Mouse (Mus musculus) gastrocnemius, adult 2 months (tissue): ENCODE data around the gene Gm9639. TPM values are rescaled to one million over a fixed set of nuclear protein-coding genes. Genes with fewer than 3 reads are reported as not detected.
"Not testable (repeated sequence)": the region's sequence is repeated elsewhere in the genome, so short reads cannot be mapped to it uniquely, and the experiment has no call there.

Experiments
- DNase-seq: peaks from one replicate; pipeline ENCODE4 v3.0.0; 2022
- H3K27ac ChIP-seq: fragments of 200-600 bp; 2 replicates; pipeline ENCODE4 v1.8.1; 2022; ENCODE audit warnings: mild to moderate bottlenecking
- H3K4me3 ChIP-seq: fragments of 200-600 bp; 2 replicates; pipeline ENCODE4 v1.8.1; 2022; ENCODE audit warnings: mild to moderate bottlenecking, moderate library complexity
- CTCF ChIP-seq: fragments of 200-600 bp; IDR thresholded peaks from 2 replicates; pipeline ENCODE4 v1.8.1; 2022; ENCODE audit warnings: antibody characterized with exemption, mild to moderate bottlenecking, moderate library complexity
- intact Hi-C: fragments of 180-260 bp; cut with DNase I; formaldehyde crosslinking; loops from one replicate; pipeline ENCODE4 v1.15.1; 2025
- total RNA-seq, 2 experiments: library from RNA; stranded (reverse); gene quantifications; 2 replicates each; pipeline ENCODE4 v1.2.3; 2021

Gene Gm9639
- total RNA-seq, 2 experiments from 2014 or later, result not detected

DNA sequence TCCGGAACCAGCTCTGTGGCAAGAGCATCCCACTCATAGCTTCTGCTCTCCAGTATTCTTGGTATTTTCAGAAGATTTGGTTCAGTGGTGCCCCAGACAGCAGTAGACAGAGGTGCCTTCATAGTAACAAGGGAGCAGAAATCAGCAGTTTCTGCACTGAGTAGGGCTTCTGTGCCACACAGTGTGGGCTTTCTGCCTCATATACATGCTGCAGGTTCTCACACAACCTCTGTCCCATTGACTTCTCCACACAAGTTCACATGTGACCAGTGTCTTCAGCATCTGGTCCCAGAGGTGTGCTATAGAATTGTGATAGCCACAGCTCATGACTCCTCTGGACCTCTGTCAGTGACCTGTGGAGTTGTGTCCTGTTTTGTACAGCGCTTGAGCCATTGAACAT is 6.3 kb downstream of the Gm9639 start:
- Histone ChIP-seq H3K4me3 (no peak overlapping the region), H3K27ac (no peak overlapping the region)
- TF ChIP-seq CTCF, result no peak
- intact Hi-C loops, result no loop called here
- no peak for DNase-seq

GRCm38 (mm10) chr10:77787876-77788275 is 7.0 kb downstream of the Gm9639 start, which contains the start of gene Gm7137:
TSS of gene Gm7137 (minus strand) at chr10:77788200.
- DNase-seq, H3K4me3 ChIP-seq, intact Hi-C loops, H3K27ac ChIP-seq: not testable (repeated sequence)

DNA sequence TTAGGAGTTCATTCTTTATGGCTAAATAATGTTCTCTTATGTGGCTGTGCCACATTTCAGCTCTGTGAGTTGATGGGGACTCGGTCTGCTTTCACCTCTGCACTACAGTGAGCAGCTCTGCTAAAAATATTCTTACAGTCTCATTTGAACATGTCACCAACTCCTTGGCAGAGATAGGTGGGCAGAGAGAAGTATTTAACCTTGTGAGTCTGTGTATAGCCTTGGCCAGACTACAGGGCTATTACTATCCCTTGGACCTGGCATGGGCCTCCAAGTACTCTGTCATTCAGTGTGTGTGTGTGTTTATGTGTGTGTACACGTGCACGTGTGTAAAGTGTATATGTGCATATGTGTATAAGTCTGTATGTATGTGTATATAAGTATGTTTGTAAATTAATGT is 11.5 kb downstream of the Gm9639 start:
- H3K27ac ChIP-seq, intact Hi-C loops, H3K4me3 ChIP-seq, DNase-seq: not testable (repeated sequence)

- intact Hi-C loops, DNase-seq, H3K4me3 ChIP-seq, H3K27ac ChIP-seq: not testable (repeated sequence)
These were observed 12.4 kb downstream of the Gm9639 start, which contains the start of gene Gm3250 for GRCm38 (mm10) chr10:77782442-77782841. TSS of gene Gm3250 (minus strand) at chr10:77782542.

DNA sequence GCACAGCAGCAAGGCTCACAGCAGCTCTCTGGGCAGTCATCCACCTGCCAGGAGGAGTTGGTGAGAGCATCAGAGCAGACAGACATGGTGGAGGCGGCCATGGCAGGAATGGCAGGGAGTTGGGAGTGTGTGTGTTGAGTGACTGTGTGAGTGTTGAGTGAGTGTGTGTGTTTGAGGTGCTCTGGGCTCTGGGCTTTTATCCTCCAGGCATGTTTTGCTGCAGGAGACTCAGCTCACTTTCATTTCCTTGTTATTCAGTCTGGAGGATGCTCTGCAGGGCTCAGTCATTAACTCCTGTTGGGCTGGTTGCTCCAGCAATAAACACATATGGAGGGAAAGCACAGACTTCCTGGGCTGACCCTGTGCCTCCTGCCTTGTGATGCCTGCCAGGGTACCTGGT is 18.0 kb downstream of the Gm9639 start, which contains the start of gene Gm7138:
Gene Gm7138 (minus strand): TSS at position 101 of the 400 bp plus-strand sequence.
- H3K27ac ChIP-seq, intact Hi-C loops, H3K4me3 ChIP-seq, DNase-seq: not testable (repeated sequence)

GRCm38 (mm10) chr10:77772142-77772541 is 22.7 kb downstream of the Gm9639 start:
- H3K4me3 ChIP-seq, DNase-seq, intact Hi-C loops, H3K27ac ChIP-seq: not testable (repeated sequence)

DNA sequence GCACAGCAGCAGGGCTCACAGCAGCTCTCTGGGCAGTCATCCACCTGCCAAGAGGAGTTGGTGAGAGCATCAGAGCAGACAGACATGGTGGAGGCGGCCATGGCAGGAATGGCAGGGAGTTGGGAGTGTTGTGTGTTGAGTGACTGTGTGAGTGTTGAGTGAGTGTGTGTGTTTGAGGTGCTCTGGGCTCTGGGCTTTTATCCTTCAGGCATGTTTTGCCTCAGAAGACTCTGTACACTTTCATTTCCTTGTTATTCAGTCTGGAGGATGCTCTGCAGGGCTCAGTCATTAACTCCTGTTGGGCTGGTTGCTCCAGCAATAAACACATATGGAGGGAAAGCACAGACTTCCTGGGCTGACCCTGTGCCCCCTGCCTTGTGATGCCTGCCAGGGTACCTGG is 23.7 kb downstream of the Gm9639 start, which contains the start of gene Gm3238:
Gene Gm3238 (minus strand): TSS at position 101 of the 400 bp plus-strand sequence.
- intact Hi-C loops, H3K27ac ChIP-seq, H3K4me3 ChIP-seq, DNase-seq: not testable (repeated sequence)

DNA sequence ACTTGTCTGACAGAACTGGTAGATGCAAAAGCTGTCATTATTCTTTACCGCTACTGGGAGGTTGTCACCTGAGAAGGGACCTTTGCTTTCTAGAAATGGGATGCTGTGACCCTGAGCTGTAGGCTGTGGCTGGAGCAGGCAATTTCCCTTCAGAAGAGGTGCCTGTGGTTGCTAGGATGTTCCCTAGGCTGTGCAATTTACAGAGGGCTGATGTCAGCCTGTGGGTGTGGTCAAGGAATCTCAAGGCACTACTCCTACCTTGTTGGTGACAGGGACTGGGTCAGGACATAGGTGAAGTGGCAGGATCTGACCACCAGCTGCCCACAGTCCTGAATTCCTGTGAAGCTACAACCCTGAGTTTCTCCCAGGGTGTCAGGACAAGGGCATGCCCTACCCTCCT is 25.1 kb downstream of the Gm9639 start:
- intact Hi-C loops, result no loop called here
- TF ChIP-seq CTCF, result no peak
- Histone ChIP-seq H3K4me3 (no peak overlapping the region), H3K27ac (no peak overlapping the region)
- DNase-seq, result no peak

DNA sequence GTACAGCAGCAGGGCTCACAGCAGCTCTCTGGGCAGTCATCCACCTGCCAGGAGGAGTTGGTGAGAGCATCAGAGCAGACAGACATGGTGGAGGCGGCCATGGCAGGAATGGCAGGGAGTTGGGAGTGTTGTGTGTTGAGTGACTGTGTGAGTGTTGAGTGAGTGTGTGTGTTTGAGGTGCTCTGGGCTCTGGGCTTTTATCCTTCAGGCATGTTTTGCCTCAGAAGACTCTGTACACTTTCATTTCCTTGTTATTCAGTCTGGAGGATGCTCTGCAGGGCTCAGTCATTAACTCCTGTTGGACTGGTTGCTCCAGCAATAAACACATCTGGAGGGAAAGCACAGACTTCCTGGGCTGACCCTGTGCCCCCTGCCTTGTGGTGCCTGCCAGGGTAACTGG is 35.3 kb downstream of the Gm9639 start, which contains the start of gene Gm3233:
Gene Gm3233 (minus strand): TSS at position 101 of the 400 bp plus-strand sequence.
- H3K4me3 ChIP-seq, H3K27ac ChIP-seq, DNase-seq, intact Hi-C loops: not testable (repeated sequence)

DNA sequence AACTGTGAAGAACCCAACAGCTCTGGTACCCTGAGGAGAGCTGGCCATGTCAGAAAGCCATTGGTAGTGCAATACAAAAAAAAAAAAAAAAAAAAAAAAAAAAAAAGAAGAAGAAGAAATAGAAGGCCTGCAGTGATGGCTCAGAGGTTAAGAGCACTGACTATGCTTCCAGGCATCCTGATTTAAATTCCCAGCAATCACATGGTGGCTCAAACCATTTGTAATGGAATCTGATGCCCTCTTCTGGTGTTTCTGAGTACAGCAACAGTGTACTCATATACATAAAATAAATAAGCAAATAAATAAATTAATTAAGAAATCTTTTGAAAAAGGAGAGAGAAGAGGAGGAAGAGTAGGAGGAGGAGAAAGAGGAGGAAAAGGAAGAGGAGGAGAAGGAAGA is 41.4 kb downstream of the Gm9639 start:
- intact Hi-C loops, result no loop called here
- H3K4me3 ChIP-seq, result no peak overlapping the region
- no peak for DNase-seq
- no peak overlapping the region for H3K27ac ChIP-seq
- peak; percentile 18; the same call in 1 of the 2 replicates for TF ChIP-seq CTCF

GRCm38 (mm10) chr10:77752312-77752711 is 42.6 kb downstream of the Gm9639 start:
- DNase-seq, H3K4me3 ChIP-seq, H3K27ac ChIP-seq, intact Hi-C loops: not testable (repeated sequence)
- peak; percentile 13; the same call in 1 of the 2 replicates for TF ChIP-seq CTCF

DNA sequence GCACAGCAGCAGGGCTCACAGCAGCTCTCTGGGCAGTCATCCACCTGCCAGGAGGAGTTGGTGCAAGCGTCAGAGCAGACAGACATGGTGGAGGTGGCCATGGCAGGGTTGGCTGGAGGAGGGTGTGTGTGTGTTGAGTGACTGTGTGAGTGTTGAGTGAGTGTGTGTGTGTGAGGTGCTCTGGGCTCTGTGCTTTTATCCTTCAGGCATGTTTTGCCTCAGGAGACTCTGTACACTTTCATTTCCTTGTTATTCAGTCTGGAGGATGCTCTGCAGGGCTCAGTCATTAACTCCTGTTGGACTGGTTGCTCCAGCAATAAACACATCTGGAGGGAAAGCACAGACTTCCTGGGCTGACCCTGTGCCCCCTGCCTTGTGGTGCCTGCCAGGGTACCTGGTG is 43.6 kb downstream of the Gm9639 start, which contains the start of gene Gm9736:
Gene Gm9736 (minus strand): TSS at position 101 of the 400 bp plus-strand sequence.
- DNase-seq, H3K27ac ChIP-seq, H3K4me3 ChIP-seq: not testable (repeated sequence)
- intact Hi-C loops, result loop anchor here (1.0 kb wide), 1 partner anchor 12 kb away; no protein-coding TSS in a partner anchor

DNA sequence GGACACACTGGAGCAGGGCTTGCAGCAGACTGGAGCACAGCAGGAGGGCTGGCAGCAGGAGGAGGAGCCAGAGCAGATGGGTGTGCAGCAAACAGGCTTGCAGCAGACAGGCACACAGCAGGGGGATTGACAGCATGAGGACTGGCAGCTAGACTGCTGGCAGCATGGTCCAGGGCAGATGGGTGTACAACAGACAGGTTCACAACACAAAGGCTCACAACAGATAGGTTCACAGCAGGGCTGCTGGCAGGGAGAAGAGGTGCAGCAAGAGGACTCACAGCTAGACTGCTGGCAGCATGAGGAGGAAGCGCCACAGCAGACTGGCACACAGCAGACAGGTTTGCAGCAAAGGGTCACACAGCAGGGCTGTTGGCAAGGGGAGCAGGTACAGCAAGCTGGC is 44.2 kb downstream of the Gm9639 start:
- intact Hi-C loops, result loop anchor here (1.0 kb wide), 1 partner anchor 13 kb away; no protein-coding TSS in a partner anchor
- DNase-seq, H3K27ac ChIP-seq: not testable (repeated sequence)

More for the DNA sequence above, 44.2 kb downstream of the Gm9639 start:
- not testable (repeated sequence) for H3K4me3 ChIP-seq

Other genes starting within 250 kb of the Gm9639 start
- 10 to 100 TPM; 30.5 to 36.5 TPM for gene Pttg1ip, start 213.4 kb downstream of the Gm9639 start, total RNA-seq
- gene Sumo3, start 189.0 kb downstream of the Gm9639 start, total RNA-seq, result 10 to 100 TPM; 43.5 to 44.5 TPM
- gene Gm49325, start 188.9 kb downstream of the Gm9639 start, total RNA-seq, result 1 to 10 TPM; 8.4 to 8.6 TPM
- gene Ube2g2, start 172.8 kb downstream of the Gm9639 start, total RNA-seq, result 10 to 100 TPM; 95.4 to 100.0 TPM
- not detected for gene Tspear, start 108.5 kb downstream of the Gm9639 start, total RNA-seq
- gene Gm19402, start 104.3 kb downstream of the Gm9639 start, total RNA-seq, result not detected
- not detected for gene Gm9508, start 97.8 kb downstream of the Gm9639 start, total RNA-seq
- gene Gm10272, start 88.5 kb downstream of the Gm9639 start, total RNA-seq, result not detected
- not detected for gene Gm10024, start 83.6 kb downstream of the Gm9639 start, total RNA-seq
- not detected for gene Gm10142, start 79.3 kb downstream of the Gm9639 start, total RNA-seq
- not detected for gene Krtap12-1, start 74.5 kb downstream of the Gm9639 start, total RNA-seq
- gene Gm10100, start 68.6 kb downstream of the Gm9639 start, total RNA-seq, result not detected
- gene Gm18596, start 52.4 kb downstream of the Gm9639 start, total RNA-seq, result not detected
- not detected for gene Gm9736, start 43.7 kb downstream of the Gm9639 start, total RNA-seq
- not detected for gene Gm3233, start 35.4 kb downstream of the Gm9639 start, total RNA-seq
- gene Gm3238, start 23.8 kb downstream of the Gm9639 start, total RNA-seq, result not detected
- not detected for gene Gm7138, start 18.1 kb downstream of the Gm9639 start, total RNA-seq
- not detected for gene Gm3250, start 12.5 kb downstream of the Gm9639 start, total RNA-seq
- gene Gm7137, start 6.9 kb downstream of the Gm9639 start, total RNA-seq, result not detected
- gene Gm19668, start 4.1 kb upstream of the Gm9639 start, total RNA-seq, result not detected
- not detected for gene Gm9507, start 16.8 kb upstream of the Gm9639 start, total RNA-seq
- gene Gm2696, start 19.6 kb upstream of the Gm9639 start, total RNA-seq, result not detected
- gene Krtap10-4, start 32.0 kb upstream of the Gm9639 start, total RNA-seq, result not detected
- not detected for gene Krtap10-10, start 40.9 kb upstream of the Gm9639 start, total RNA-seq
- not detected for gene Gm36176, start 51.7 kb upstream of the Gm9639 start, total RNA-seq
- gene Gm10318, start 57.8 kb upstream of the Gm9639 start, total RNA-seq, result not detected
- not detected for gene Gm3285, start 66.9 kb upstream of the Gm9639 start, total RNA-seq
- gene Lrrc3, start 107.5 kb upstream of the Gm9639 start, total RNA-seq, result under 1 TPM; 0.13 to 0.14 TPM
- gene Trpm2, start 175.5 kb upstream of the Gm9639 start, total RNA-seq, result under 1 TPM in 1 of 2 experiments, not detected in 1; 0.33 TPM
- 1 to 10 TPM; 3.8 to 4.3 TPM for gene 1810043G02Rik, start 183.4 kb upstream of the Gm9639 start, total RNA-seq
- gene Pfkl, start 215.0 kb upstream of the Gm9639 start, total RNA-seq, result 1 to 10 TPM; 6.0 to 6.5 TPM
- gene Dnmt3l, start 246.9 kb upstream of the Gm9639 start, total RNA-seq, result not detected
- gene Aire, start 248.5 kb upstream of the Gm9639 start, total RNA-seq, result not detected